Mouse (Mus musculus): ENCODE data around the gene Pdgfra. TPM values are rescaled to one million over a fixed set of nuclear protein-coding genes. Genes with fewer than 3 reads are reported as not detected.

Pdgfra gene
- total RNA-seq, 1 experiment: 10.2 TPM

DNA sequence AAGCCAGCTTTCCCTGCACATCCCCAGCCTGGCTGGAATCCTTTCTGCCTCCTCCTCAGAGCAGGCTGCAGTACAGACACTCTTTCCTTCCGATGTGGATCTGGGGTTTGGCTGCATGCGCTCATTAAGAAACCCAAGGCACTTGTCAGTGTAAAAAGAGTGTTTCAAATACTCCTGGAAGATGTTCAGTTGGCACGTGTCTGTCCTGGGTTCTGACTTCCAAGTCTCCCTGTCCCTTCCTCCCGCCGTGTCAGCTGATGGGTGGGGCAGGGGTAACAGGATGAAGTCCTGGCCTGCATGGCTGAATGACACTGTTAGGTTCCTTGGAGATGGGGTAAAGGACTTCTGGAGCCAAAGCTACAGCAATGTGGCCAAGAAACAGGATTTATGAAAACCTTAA, 30.4 kb upstream of the Pdgfra start:
- Histone ChIP-seq H3K27ac (ENCODE audit: insufficient read depth, low read depth, low read length, poor library complexity, severe bottlenecking) (no peak overlapping the region), H3K9ac (ENCODE audit: insufficient read depth, low read depth, low read length, poor library complexity, severe bottlenecking) (no peak overlapping the region), H3K9me3 (ENCODE audit: control insufficient read depth, insufficient read depth, low read depth, low read length) (no peaks in the 10 kb centered on the region), H3K4me1 (ENCODE audit: control insufficient read depth in 2 of 2, insufficient read depth in 2 of 2, low read length in 2 of 2, poor library complexity in 1 of 2) (no peaks in the 10 kb centered on the region), H3K4me3 (ENCODE audit: insufficient read depth in 1 of 2, low read depth in 1 of 2, low read length in 2 of 2, poor library complexity in 1 of 2, severe bottlenecking in 1 of 2) (no peak overlapping the region), H3K36me3 (ENCODE audit: control insufficient read depth, insufficient read depth, low read length, poor library complexity, severe bottlenecking) (no peaks in the 10 kb centered on the region)
- TF ChIP-seq CHD2 (IDR thresholded peaks at IDR 0.05; ENCODE audit: low read depth, low read length) (no peak), MAFK (IDR thresholded peaks at IDR 0.05; ENCODE audit: insufficient read depth, low read depth, low read length) (no peak), HCFC1 (IDR thresholded peaks at IDR 0.05; ENCODE audit: borderline replicate concordance, insufficient read depth, low read length) (no peak), ZNF384 (IDR thresholded peaks at IDR 0.05; ENCODE audit: low read depth, low read length) (no peak), ZC3H11A (IDR thresholded peaks at IDR 0.05; ENCODE audit: borderline replicate concordance, low read depth, low read length) (no peak)
- in situ Hi-C loops (cut with MboI; ENCODE audit: low sequenced_read_pairs in 2 of 2, unreplicated experiment in 2 of 2): no loop called here
- no peak for DNase-seq (ENCODE audit: low read depth, low spot score)

DNA sequence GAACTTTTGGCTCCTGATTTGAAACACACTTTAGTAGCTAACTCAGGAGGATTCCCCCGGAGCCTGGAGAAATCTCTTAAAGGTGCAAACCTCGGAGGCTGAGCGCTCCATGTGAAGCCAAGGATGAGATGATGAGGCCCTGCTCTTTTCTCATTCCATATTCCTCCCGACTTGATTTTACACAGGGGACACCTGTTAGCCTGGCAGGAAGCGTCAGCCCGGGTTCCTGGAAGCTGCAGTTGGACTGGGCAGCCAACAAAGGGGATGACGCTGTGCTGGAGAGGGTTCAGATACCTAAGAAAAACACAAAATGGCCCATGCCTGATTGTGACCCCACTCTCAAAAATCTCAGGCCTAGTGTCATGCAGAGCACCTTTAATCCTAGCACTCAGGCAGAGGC, 17.4 kb upstream of the Pdgfra start:
- H3K36me3 ChIP-seq (ENCODE audit: control insufficient read depth, insufficient read depth, low read length, poor library complexity, severe bottlenecking): no peaks in the 10 kb centered on the region
- no peaks in the 10 kb centered on the region for H3K9me3 ChIP-seq (ENCODE audit: control insufficient read depth, insufficient read depth, low read depth, low read length)
- H3K4me1 ChIP-seq (ENCODE audit: control insufficient read depth in 2 of 2, insufficient read depth in 2 of 2, low read length in 2 of 2, poor library complexity in 1 of 2): peaks cover 0 to 1% of the 10 kb centered on the region in 2 experiments; a peak in 1 of 4 replicates
- in situ Hi-C loops (cut with MboI; ENCODE audit: low sequenced_read_pairs in 2 of 2, unreplicated experiment in 2 of 2): no loop called here
- no peak overlapping the region for H3K9ac ChIP-seq (ENCODE audit: insufficient read depth, low read depth, low read length, poor library complexity, severe bottlenecking)
- no peak for DNase-seq (ENCODE audit: low read depth, low spot score)
- TF ChIP-seq ZNF384 (IDR thresholded peaks at IDR 0.05; ENCODE audit: low read depth, low read length) (no peak), CHD2 (IDR thresholded peaks at IDR 0.05; ENCODE audit: low read depth, low read length) (no peak), MAFK (IDR thresholded peaks at IDR 0.05; ENCODE audit: insufficient read depth, low read depth, low read length) (no peak), HCFC1 (IDR thresholded peaks at IDR 0.05; ENCODE audit: borderline replicate concordance, insufficient read depth, low read length) (no peak), ZC3H11A (IDR thresholded peaks at IDR 0.05; ENCODE audit: borderline replicate concordance, low read depth, low read length) (no peak)
- no peak overlapping the region for H3K4me3 ChIP-seq (ENCODE audit: insufficient read depth in 1 of 2, low read depth in 1 of 2, low read length in 2 of 2, poor library complexity in 1 of 2, severe bottlenecking in 1 of 2)
- no peak overlapping the region for H3K27ac ChIP-seq (ENCODE audit: insufficient read depth, low read depth, low read length, poor library complexity, severe bottlenecking)

DNA sequence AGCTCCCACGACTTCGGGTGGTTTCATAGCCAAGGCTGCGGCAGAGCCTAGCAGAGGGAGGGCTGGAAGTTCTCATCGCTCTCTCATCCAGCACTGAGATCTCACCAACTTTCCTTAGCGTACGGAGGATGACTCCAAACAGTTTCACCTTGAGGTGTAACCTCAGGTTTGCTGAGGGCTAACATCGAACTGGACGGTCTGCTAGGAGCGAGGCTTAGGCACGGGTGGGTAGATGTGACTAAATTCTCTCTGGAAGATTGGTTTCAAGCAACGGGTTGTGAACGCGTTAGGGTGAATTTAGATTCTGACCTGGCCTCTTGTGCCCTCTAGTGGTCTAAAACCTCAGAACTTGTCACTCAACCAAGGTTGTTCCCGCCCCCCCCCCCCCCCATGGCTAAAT, 9.0 kb upstream of the Pdgfra start:
- TF ChIP-seq ZC3H11A (IDR thresholded peaks at IDR 0.05; ENCODE audit: borderline replicate concordance, low read depth, low read length) (peak; percentile 52; the same call in 1 of the 2 replicates), HCFC1 (IDR thresholded peaks at IDR 0.05; ENCODE audit: borderline replicate concordance, insufficient read depth, low read length) (no peak), ZNF384 (IDR thresholded peaks at IDR 0.05; ENCODE audit: low read depth, low read length) (no peak), CHD2 (IDR thresholded peaks at IDR 0.05; ENCODE audit: low read depth, low read length) (no peak), MAFK (IDR thresholded peaks at IDR 0.05; ENCODE audit: insufficient read depth, low read depth, low read length) (no peak)
- Histone ChIP-seq H3K9ac (ENCODE audit: insufficient read depth, low read depth, low read length, poor library complexity, severe bottlenecking) (no peak overlapping the region), H3K4me1 (ENCODE audit: control insufficient read depth in 2 of 2, insufficient read depth in 2 of 2, low read length in 2 of 2, poor library complexity in 1 of 2) (peaks cover 0 to 2% of the 10 kb centered on the region in 2 experiments; a peak in 1 of 4 replicates), H3K27ac (ENCODE audit: insufficient read depth, low read depth, low read length, poor library complexity, severe bottlenecking) (no peak overlapping the region), H3K36me3 (ENCODE audit: control insufficient read depth, insufficient read depth, low read length, poor library complexity, severe bottlenecking) (no peaks in the 10 kb centered on the region), H3K4me3 (ENCODE audit: insufficient read depth in 1 of 2, low read depth in 1 of 2, low read length in 2 of 2, poor library complexity in 1 of 2, severe bottlenecking in 1 of 2) (peak overlapping the region in 1 of 2 experiments; percentile 31; a peak in 1 of 4 replicates), H3K9me3 (ENCODE audit: control insufficient read depth, insufficient read depth, low read depth, low read length) (no peaks in the 10 kb centered on the region)
- no peak for DNase-seq (ENCODE audit: low read depth, low spot score)
- in situ Hi-C loops (cut with MboI; ENCODE audit: low sequenced_read_pairs in 2 of 2, unreplicated experiment in 2 of 2): loop anchor here (10.0 kb wide), 2 partner anchors 198 to 348 kb away; no protein-coding TSS in a partner anchor

DNA sequence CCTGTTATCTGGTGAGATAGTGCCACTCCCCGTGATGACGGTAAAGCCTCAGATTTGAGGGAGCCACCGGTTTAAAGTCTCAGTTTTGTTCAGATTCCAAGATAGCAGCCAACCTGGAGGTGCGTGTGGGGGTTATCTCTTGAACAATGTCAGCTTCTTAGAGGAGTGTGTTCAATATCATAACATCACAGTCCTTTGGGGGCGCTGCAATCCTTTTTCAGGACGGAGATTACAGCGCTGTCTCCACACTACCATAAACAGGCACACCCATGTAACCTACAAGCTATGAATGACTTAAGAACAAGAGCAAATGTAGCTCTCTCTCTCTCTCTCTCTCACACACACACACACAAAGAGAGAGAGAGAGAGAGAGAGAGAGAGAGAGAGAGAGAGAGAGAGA, 8.3 kb upstream of the Pdgfra start:
- DNase-seq (ENCODE audit: low read depth, low spot score): no peak
- Histone ChIP-seq H3K27ac (ENCODE audit: insufficient read depth, low read depth, low read length, poor library complexity, severe bottlenecking) (no peak overlapping the region), H3K9ac (ENCODE audit: insufficient read depth, low read depth, low read length, poor library complexity, severe bottlenecking) (no peak overlapping the region), H3K4me3 (ENCODE audit: insufficient read depth in 1 of 2, low read depth in 1 of 2, low read length in 2 of 2, poor library complexity in 1 of 2, severe bottlenecking in 1 of 2) (no peak overlapping the region), H3K4me1 (ENCODE audit: control insufficient read depth in 2 of 2, insufficient read depth in 2 of 2, low read length in 2 of 2, poor library complexity in 1 of 2) (peaks cover 0 to 2% of the 10 kb centered on the region in 2 experiments; a peak in 1 of 4 replicates), H3K36me3 (ENCODE audit: control insufficient read depth, insufficient read depth, low read length, poor library complexity, severe bottlenecking) (no peaks in the 10 kb centered on the region), H3K9me3 (ENCODE audit: control insufficient read depth, insufficient read depth, low read depth, low read length) (no peaks in the 10 kb centered on the region)
- no peak for TF ChIP-seq HCFC1 (IDR thresholded peaks at IDR 0.05; ENCODE audit: borderline replicate concordance, insufficient read depth, low read length)
- no peak for TF ChIP-seq ZC3H11A (IDR thresholded peaks at IDR 0.05; ENCODE audit: borderline replicate concordance, low read depth, low read length)
- no peak for TF ChIP-seq CHD2 (IDR thresholded peaks at IDR 0.05; ENCODE audit: low read depth, low read length)
- TF ChIP-seq ZNF384 (IDR thresholded peaks at IDR 0.05; ENCODE audit: low read depth, low read length): no peak
- TF ChIP-seq MAFK (IDR thresholded peaks at IDR 0.05; ENCODE audit: insufficient read depth, low read depth, low read length): no peak
- in situ Hi-C loops (cut with MboI; ENCODE audit: low sequenced_read_pairs in 2 of 2, unreplicated experiment in 2 of 2): loop anchor here (10.0 kb wide), 2 partner anchors 199 to 349 kb away; no protein-coding TSS in a partner anchor
